Mouse (Mus musculus): Measurements from ENCODE around the gene Urm1.

Urm1 gene

GRCm38 (mm10) chr2:29831106-29831505, 11.2 kb downstream of the Urm1 start:
- no peak for DNase-seq

DNA sequence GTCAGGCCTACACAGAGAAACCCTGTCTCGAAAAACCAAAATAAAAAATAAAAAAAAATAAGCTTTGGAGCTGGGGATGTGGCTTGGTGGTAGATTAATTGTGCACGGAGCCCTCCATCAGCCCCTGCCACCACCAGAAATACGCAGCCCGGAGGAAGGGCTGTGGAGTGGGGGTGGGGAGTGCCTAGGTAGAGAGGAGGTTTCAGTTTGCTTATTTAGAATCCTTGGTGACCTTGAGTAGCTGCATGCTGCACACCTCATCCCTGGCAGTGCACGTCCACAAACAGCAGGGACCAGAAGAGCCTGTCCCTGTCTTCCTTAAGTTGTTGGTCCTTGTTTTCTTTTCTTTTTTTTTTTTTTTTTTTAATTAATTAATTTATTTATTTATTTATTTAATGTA, 13.9 kb downstream of the Urm1 start:
- DNase-seq = no peak

DNA sequence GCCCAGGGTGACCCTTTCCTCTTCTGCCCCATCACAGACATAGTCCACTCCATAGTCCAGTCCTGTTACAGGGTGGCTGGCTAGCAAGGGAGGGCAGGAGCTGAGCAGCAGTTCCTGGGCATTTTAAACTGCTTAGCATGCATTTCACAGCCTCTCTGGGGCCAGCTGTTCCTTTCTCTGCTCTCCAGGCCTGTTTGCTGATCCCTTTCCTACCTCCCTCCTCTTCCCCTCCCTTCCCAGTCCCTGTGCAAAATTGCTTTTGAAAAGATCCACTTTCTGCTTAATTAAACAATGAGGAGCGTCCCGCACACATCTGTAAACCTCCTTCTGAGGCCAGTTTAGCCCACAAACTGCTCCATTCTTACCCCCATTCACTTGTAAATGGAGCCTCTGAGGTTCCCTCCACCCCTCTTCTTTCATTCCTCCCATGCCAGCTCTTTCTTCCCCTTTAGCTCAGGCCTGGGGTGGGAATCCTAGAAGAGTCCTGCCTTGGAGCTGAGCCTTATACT, 15.6 kb downstream of the Urm1 start:
- DNase-seq = no peak

DNA sequence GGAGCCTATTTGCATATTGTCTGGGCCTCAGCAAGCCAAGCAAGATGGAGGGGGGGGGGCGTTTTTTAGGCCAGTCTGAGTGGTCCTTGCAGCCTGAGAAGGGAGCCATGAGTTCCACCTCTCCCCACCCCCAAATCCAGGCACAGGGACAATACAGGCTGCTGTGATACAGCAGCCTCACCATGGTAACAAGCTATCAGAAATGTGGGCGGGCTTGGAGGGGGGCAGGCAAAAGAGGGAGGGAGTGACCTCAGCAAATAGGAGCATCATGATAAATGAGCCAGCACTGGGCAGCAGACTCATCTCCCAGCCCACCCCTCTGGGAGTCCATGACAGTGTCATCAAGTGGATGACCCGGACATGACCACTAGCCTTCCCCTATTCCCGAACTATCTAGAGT, 19.6 kb downstream of the Urm1 start:
- DNase-seq = no peak

DNA sequence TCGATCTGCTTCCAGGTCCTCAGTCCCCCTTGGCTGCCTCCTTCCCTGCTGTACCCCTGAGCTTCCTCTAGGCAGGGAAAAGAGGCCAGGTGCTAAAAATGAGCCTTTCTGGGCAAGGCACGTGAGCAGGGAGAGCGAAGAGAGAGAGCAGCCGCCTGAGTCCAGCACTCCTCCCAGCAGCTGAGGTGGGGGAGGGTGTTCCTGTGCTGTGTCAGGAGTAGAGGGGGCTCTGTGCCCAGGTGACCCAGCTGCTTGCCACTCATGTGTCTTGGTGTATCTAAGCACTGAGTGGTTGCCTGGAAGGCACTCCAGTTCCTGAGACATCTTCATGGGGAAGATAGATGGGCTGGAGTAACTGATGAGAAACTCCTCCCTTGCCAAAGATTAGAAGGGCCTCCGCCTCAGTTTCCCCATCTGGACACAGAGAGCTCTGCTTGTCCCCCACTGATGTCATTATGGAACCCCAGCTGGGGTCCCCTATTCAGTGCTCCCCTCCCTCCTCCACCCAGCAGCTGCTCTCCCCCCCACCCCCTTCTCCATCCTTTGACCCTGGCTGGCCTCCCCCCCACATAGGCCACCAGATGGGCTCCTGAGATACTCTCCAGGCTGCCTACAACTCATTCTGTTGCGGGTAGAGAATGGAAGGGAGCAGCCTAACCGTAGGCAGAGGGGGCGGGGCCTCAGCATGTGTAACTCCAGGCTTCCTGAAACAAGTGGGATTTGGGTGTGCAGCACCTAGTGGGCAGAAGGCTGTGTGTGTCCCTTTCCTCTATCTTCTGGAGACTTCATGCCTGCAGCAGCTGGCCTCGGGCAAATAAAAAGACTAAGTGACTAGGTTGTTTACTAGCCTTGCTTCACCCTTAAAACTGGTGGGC, 23.6 kb downstream of the Urm1 start:
- no peak for DNase-seq

GRCm38 (mm10) chr2:29844115-29844514, 24.2 kb downstream of the Urm1 start:
- DNase-seq = no peak

DNA sequence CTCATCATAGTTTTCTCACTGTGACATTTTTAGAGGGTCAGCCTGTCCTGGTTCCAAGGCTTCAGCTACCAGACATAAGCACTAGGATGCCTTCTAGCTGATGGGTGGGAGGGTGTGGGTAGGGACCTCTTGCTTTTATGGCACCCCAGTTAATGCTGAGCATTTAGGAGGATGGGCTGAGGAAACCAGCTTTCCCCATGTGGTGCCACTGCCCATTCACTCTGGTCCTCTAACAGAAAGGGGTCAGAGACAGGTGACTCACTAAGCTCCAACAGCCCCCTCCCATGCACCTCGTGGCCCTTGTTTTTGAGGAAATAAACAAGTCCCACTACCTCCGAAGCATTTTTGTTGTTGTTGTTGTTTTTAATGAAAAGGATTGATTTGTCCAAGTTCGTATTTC, 24.8 kb downstream of the Urm1 start:
- DNase-seq = no peak

DNA sequence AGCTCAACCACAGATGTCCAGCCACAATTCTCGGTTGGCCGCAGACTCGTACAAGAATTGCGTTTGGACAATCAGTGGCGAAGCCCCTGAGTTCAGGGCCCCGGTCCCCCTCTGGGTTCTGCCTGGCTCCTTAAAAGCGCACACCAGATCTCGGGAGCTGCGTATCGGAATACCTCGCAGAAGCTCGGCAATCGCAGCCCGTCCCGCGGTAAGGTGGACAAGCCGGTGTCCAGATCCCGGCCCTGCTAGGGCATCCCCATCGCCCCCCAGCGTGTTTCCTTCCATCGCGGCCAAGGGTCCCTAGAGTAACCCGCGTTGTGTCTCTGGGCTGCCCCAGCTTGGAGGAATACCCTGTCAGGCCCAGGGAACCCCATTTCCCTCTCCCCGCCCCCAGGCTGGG, 25.8 kb downstream of the Urm1 start:
- DNase-seq = no peak

GRCm38 (mm10) chr2:29846061-29846853, 26.4 kb downstream of the Urm1 start:
- DNase-seq = no peak

GRCm38 (mm10) chr2:29846911-29847310, 27.0 kb downstream of the Urm1 start:
- no peak for DNase-seq

- no peak for DNase-seq
Observed at GRCm38 (mm10) chr2:29849041-29849440, 29.2 kb downstream of the Urm1 start.

DNA sequence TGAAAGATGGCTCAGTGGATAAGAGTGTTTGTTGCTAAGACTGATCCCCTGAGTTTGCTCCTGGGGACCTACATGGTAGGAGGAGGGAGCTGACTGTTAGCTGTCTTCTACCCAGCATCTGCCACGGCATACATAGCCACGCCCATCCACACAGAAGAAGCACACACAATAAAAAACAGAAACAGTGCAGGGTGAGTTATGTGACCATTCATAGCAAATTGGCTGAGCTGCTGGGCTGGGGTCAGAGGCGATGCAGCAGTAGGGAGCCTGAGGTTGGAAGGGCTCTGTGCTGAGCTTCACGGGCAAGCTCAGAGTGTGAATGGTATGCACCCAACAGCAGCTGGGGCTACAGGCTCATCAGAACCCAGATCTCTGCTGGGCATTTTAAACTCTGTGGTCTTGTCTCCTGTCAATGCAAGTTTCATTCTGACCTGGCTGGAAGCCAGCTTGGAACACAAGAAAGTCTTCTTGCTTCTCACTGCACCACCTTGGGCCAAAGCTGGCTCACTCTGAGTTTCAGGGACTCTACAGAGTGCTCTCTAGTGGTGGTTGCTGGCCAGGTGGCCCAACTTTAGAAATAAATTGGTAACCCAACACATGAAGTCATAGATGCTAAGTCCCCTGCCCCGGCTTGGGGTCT, 30.1 kb downstream of the Urm1 start:
- no peak for DNase-seq

DNA sequence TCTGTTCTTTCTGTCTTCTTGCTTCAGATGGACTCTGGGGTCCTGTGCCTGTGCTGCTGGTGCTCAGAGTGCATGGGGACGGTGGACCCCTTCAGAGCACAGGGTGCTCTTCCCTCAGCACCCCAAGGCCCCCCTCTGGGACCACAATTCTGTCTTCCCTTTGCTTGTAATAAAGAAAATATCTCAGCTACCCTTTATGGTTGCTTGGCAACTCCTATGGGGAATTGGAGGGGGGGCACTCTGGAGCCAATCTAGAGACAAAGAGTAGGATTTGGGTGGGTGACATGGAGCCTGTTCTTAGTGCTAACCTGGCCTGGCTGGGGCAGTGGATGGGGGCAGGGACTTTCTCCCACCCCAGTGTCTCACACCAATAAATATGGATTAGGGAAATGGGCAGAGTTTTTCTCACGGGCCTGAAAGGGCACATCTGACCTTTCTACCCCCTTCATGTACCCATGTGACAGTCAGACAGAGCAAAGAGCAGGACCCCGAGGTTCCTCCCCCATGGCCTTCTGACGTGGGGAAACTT, 33.1 kb downstream of the Urm1 start:
- no peak for DNase-seq

GRCm38 (mm10) chr2:29853736-29854135, 33.9 kb downstream of the Urm1 start:
- DNase-seq = no peak

GRCm38 (mm10) chr2:29855585-29856210, 35.8 kb downstream of the Urm1 start:
- no peak for DNase-seq

- no peak for DNase-seq
Observed at GRCm38 (mm10) chr2:29856451-29857260, 36.8 kb downstream of the Urm1 start.

- DNase-seq = no peak
Observed at GRCm38 (mm10) chr2:29857341-29857740, 37.5 kb downstream of the Urm1 start.

GRCm38 (mm10) chr2:29857967-29858366, 38.1 kb downstream of the Urm1 start:
- DNase-seq = no peak

DNA sequence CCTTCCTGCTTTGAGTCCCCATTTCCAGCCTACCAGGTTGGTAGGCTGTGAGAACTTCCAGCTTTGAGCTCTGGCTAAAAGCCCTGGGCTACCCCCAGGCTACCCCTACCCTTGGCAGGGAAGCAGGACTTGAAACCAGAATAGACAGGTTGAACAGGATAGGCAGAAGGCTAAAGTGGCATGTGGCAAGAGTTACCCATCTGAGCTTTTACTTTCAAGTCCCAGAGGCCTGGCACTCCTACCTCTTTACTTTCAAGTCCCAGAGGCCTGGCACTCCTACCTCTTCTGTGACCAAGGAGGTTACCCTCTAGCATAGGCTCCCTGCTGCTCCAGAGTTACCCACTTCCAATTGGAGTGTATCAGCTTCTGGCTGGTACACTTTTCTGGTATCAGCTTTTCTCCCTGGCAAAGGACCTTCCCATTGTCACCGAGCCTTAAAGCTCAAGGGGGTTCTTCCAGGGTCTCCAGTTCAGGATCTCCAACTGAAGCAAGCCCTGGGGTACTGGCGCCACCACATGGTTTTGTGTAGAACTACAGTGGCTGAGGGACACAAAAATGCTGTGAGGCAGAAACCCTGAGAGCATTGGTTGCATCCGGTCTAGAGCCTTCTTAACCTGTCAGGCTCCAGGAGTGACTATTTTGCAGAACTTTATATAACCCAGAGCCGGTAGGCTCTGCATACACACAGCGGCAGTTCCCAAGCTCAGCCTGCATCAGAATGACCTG, 39.0 kb downstream of the Urm1 start:
- no peak for DNase-seq

- DNase-seq = no peak
Observed at GRCm38 (mm10) chr2:29865125-29865524, 45.2 kb downstream of the Urm1 start.
